Mouse (Mus musculus) cortical plate, adult 2 months (tissue): ENCODE data around the gene Mettl9.

ENCODE experiments used
- CTCF ChIP-seq: fragments of 200-500 bp; IDR thresholded peaks from 2 replicates; pipeline ENCODE4 v1.5.1; 2011; ENCODE audit warnings: mild to moderate bottlenecking, control low read depth, low read length; ENCODE audit not compliant: insufficient read depth; ENCODE audit errors: extremely low read depth
- POLR2A ChIP-seq: fragments of 200-500 bp; IDR thresholded peaks from 2 replicates; pipeline ENCODE4 v1.6.1; 2011; ENCODE audit warnings: mild to moderate bottlenecking, low read length, control low read depth; ENCODE audit not compliant: insufficient read depth; ENCODE audit errors: extremely low read depth

DNA sequence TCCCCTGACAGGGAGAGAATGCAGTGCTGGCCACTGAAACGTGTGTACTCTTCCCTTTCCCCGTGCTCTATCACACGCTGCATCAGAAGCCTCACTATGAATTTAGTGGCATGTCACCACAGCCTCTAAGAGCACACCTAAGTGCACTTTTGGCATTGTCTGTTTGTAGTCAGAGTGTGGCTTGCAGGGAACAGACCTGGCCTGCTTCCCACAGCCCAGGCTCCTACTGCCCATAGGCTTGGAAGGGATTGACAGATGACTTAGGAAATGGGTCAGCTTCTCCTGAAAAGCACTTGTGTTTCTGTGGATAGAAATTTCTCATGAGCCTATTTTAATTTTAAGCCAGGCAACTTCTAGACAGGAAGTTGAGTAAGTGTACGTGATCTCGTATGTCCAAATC is 41.2 kb downstream of the Mettl9 start:
- no peak for TF ChIP-seq CTCF
- TF ChIP-seq POLR2A = no peak
